Mouse (Mus musculus) large intestine, adult 2 months (tissue): Measurements from ENCODE around the gene Ubr4. TPM values are rescaled to one million over a fixed set of nuclear protein-coding genes. Genes with fewer than 3 reads are reported as not detected.

Source experiments
- DNase-seq: peaks from one replicate; pipeline ENCODE4 v3.0.0-alpha.2; 2012; ENCODE audit warnings: low read depth, low spot score
- WGBS: fragments of 180-500 bp; shearing (Covaris S2); methylation state at CpG from one replicate; pipeline ENCODE4 v1.1.7; 2018; 5-methylcytosine and 5-hydroxymethylcytosine counted together
- polyA plus RNA-seq: library from polyadenylated mRNA; depleted of rRNA; stranded (reverse); fragments of >200 nt; gene quantifications from 2 replicates; pipeline ENCODE4 v1.2.3, GENCODE M21; 2012

The Ubr4 gene
- polyA plus RNA-seq, 1 experiment, result 116 TPM

DNA sequence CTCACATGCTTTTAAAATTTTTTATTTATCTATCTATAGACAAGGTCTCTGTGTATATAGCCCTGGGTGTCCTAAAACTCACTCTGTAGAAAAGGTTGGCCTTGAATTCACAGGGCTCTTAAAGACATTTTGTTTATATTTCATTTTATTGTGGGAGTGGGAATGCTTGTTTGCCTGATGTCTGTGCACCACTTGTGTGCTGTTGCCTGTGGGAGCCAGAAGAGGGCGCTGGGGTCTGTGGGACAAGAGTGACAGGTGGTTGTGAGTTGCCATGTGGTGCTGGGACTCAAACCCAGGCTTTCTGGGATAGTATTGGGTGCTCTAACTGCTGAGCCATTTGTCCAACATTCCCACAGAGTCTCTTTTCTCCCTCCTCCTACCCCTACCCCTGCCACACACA lies 65.5 kb downstream of the Ubr4 start:
- WGBS, result 67% methylated on average over 1 of the region's 1 CpGs
- DNase-seq, result no peak

DNA sequence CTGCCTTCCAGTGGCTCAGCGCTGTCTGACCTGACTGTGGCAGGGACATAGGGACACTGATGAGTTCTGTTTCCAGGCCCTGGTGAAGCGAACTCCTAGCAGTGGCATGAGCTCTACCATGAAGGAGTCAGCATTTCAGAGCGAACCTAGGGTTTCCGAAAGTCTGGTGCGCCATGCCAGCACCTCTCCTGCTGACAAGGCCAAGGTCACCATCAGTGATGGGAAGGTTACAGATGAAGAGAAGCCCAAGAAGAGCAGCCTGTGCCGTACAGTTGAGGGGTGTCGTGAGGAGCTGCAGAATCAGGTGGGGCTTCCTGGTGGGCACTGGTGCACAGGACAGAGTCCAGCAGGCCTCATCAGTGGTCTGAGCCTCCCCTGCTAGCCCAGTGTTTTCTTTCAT lies 69.2 kb downstream of the Ubr4 start:
- 94% methylated on average over 7 of the region's 7 CpGs for WGBS
- no peak for DNase-seq

DNA sequence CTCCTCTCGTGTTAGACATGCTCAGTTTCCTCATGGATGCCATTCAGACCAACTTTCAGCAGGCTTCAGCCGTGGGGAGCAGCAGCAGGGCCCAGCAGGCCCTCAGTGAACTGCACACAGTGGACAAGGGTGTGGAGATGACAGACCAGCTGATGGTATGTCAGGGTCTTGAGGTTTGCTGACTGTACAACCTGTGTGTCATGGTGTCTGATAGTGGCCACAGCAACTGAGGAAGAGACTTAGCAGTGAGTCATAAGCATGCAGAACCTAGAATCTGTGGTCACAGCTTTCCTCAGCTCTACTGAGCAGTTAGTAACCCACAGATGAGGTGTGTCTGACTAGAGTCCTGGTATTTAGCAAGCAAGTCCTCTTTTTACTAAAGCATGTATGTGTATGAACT lies 70.0 kb downstream of the Ubr4 start:
- DNase-seq, result no peak
- 90% methylated on average over 2 of the region's 2 CpGs for WGBS

DNA sequence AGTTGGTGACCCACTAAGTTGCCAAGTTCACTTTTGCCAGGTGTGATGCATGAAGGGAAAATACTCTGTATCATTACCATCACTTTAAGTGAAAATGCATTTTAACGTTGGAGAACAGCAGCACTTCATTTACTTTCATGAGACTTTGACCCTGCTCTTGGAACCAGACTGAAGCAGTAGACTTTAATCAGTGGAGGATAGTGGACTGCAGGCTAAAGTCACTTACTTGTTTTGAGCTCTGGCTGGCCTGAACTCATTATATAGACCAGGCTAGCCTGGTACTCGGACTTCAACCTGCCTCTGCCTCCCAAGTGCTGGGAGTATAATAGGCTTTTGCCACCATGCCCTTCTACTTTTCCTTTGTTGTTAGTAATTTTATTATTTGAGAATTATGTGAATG lies 70.9 kb downstream of the Ubr4 start:
- WGBS, result 68% methylated on average over 2 of the region's 2 CpGs
- no peak for DNase-seq

DNA sequence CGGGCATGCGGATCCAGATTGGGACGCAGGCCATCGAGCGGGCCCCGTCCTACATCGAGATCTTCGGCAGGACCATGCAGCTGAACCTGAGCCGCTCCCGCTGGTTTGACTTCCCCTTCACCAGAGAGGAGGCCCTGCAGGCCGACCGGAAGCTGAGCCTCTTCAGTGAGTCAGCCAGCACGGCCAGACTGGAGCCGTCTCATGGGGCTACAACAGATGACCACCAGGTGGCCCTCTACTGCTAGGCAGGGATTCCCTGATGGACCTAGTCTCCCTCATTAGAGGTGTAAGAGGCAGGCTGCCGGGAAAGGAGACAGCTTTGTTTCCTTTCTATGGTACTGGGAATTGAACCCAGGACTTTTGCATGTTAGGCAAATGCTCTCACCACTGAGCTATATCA lies 77.8 kb downstream of the Ubr4 start:
- 47% methylated on average over 15 of the region's 15 CpGs for WGBS
- DNase-seq, result peak; percentile 14

DNA sequence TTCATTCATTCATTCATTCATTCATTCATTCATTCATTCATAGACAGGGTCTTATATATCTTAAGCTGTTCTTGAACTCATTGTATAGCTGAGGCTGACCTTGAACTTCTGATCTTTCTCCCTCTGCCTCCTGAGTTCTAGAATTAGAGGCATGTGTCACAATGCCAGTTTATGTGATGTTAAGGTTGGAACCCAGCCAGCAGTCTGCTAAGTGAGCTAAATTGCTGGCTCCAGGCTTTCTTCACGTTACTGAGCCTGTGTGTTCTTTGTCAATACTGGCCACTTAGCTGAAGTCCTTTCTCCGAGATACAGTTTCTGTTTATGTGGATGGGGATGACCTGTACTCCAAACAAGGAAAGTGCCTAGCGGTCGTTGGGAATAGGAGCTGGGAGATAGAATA lies 78.5 kb downstream of the Ubr4 start:
- DNase-seq, result no peak

DNA sequence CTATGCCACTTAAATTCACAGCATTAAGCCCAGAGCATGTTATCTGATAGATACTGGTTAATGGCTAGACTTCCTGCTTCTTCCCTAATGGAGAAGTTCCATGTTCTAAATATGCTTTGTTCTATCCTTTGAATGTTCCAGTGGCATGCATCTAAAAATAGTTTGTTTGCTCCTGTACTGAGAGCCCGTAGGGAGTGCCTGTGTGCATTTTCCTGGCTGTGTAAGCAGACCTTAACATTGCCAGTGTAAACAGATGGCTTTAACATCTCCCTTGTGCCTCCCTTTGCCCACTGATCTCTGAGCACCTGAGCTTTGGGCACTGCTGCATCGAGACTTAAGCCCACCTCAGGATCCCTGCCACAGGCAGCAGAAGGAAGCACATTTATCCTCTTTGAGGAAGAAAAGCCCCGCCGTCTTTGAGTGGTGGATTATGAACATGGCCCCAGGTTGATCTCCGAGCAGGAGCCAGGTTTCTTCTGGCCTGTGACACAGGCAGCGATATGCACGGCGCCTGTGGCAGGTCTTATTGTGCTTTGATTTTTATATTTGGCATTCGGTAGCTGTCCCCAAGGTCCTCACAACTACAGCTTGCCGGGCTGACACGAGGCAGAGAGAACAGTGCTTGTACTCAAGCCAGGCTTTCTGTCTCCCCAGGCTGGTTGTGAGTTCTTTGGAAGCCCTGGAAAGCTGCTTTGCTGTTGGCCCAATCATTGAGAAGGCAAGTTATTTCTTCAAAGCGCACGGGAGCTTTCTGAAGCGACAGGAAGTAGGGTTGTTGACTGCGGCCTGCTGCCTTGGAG lies 80.8 kb downstream of the Ubr4 start:
- no peak for DNase-seq
- 82% methylated on average over 15 of the region's 15 CpGs for WGBS

More for the DNA sequence above, 78.5 kb downstream of the Ubr4 start:
- 54% methylated on average over 4 of the region's 4 CpGs for WGBS

DNA sequence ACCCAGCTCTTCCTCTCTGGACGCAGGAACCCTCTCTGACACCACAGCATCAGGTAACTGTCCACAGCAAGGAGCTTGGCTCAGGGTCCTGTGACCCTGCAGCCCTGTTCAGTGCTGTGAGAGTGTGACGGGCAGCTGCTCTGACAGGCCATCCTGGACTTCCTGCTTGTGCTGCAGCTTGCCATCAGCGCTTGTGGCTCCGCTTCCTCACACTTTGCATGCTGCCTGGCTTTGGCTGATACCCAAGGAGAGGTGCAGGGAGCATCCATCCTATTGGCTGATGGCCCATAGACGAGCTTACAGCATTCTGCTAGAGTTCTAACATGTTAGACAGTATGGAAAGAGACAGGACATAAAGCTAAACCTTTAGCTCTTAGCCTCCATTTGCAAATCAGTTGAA lies 88.8 kb downstream of the Ubr4 start:
- 85% methylated on average over 5 of the region's 5 CpGs for WGBS

DNA sequence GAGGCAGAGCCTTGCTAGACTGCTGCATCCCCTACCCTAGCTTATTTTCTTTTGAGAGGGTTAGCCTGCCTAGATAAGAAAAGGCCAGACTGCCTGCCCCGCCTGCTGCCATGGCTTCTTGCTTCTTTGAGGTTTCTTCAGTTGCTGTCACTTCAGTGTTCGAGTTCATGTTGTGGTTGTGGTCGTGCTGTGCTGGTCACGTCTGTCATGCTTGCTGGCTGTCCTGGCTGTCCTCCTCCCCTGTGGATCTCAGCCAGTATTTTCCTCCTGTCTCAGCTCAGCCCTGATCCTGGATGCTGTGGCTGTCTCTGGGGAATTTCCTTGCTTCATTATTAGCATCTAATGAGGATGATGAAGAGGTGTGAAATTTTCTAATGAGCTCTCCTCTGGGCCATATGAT lies 89.4 kb downstream of the Ubr4 start:
- no peak for DNase-seq
- 88% methylated on average over 4 of the region's 4 CpGs for WGBS

More for the DNA sequence above, 88.8 kb downstream of the Ubr4 start:
- DNase-seq, result no peak

DNA sequence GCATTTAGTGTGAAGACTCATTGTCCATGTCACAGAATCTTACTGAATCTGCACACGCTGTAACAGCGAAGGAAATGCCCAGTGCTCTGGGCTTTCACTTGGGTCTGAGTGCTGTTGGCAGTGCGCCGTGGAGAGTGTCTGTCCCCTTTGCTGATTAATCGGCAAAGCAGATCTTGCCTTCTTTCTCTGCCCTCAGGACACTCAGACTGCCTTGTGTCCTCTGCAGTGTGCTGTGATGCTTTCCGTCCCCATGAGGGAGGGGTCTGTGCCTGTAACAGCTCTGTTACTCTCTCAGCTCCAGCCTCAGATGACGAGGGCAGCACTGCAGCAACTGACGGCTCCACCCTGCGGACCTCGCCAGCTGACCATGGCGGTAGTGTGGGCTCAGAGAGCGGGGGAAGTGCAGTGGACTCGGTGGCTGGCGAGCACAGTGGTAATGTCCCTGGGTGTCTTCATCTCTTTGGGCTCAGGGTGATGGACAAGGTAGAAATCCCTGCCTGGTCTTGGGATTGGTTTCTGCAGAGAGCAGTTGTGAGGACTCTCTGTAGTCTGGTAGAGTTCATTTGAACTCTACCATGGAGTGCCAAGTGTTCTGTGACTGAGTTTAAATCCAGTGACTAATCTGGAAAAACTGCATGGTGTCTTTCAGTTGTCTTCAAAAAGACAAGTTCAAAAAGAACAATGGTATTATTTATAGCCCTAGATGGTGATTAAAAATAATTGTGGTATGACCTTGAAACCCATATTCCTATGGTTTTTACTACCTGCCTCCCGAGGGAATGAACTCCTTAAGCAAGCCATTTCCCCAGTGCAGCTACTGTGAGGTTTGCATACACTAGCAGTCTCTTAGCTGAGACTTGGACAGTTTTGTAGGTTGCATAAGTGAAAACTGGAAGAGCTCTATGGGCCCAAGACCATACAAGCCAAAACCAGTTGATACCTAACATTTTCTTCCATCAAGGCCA lies 90.3 kb downstream of the Ubr4 start:
- DNase-seq, result no peak
- 88% methylated on average over 15 of the region's 15 CpGs for WGBS

DNA sequence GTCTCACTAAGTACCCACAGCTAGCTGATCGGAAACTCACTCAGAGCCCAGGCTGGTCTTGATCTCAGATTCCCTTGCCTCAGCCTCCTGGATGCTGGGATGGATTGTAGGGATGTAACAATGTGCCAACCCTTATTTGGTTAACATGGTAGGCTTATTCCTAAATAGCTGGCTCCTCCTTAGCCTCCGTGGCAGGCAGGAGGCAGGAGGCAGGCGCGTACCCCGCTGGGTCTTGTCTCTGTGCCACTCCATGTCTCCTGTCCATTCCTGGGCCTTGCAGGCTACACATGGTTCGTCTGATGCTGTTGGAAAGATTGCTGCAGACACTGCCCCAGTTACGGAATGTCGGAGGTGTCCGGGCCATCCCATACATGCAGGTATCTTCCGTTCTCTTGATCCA lies 91.9 kb downstream of the Ubr4 start:
- WGBS, result 93% methylated on average over 10 of the region's 10 CpGs

DNA sequence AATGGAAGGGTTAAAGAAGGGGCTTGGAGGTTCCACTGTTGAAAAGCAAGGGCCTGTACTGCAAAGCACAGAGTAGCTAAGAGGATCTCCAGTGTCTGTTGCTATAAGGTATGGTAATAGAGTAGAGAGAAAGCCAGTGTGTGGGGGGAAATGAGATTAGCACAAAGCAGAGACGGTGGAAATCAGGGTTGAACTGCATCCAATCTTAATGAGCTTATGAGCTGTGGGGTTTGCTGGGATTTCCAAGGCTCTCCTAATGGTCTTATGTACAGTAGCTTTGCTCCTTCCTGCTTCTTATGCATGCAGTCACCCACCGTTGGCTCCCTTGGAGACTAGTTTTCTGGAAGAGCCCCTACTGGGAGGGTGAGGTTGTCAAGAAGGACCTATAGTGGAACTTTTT lies 93.8 kb downstream of the Ubr4 start:
- 80% methylated on average over 2 of the region's 2 CpGs for WGBS

More for the DNA sequence above, 91.9 kb downstream of the Ubr4 start:
- no peak for DNase-seq

DNA sequence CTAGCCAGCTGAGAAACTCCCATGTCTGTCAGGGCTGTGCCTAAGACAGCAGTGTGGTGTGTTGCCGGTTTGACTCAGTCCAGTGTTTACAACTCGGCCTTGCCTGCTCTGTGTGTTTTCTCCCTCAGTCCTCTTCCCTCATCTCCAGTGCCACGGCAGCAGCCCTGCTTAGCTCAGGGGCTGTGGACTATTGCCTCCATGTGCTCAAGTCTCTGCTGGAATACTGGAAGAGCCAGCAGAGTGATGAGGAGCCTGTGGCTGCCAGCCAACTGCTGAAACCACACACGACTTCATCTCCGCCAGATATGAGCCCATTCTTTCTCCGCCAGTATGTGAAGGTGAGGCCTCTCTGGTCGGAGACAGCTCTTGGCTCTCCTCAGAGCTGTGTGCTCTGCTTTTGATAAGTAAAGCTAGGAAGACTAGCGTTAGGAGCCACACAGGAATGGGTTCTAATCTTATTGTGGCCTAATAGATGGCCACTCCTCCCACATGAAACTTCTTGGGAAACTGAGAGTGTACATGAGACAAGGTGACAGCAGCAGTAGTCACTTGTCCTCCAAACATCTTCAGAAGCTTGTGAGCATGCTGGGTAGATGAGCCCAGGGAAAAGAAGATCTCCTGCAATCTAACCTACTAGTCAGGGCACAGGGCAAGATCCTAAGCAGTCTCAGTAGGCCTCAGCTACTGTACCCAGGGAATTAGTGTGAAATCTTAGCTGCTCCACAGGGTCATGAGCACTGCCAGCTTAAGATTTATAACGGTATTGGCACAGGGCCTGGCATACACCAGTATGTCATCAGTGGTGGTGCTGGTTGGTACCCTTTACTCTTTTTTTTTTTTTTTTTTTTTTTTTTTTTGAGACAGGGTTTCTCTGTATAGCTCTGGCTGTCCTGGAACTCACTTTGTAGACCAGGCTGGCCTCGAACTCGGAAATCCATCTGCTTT lies 94.6 kb downstream of the Ubr4 start:
- no peak for DNase-seq
- 83% methylated on average over 11 of the region's 11 CpGs for WGBS

More for the DNA sequence above, 93.8 kb downstream of the Ubr4 start:
- no peak for DNase-seq

DNA sequence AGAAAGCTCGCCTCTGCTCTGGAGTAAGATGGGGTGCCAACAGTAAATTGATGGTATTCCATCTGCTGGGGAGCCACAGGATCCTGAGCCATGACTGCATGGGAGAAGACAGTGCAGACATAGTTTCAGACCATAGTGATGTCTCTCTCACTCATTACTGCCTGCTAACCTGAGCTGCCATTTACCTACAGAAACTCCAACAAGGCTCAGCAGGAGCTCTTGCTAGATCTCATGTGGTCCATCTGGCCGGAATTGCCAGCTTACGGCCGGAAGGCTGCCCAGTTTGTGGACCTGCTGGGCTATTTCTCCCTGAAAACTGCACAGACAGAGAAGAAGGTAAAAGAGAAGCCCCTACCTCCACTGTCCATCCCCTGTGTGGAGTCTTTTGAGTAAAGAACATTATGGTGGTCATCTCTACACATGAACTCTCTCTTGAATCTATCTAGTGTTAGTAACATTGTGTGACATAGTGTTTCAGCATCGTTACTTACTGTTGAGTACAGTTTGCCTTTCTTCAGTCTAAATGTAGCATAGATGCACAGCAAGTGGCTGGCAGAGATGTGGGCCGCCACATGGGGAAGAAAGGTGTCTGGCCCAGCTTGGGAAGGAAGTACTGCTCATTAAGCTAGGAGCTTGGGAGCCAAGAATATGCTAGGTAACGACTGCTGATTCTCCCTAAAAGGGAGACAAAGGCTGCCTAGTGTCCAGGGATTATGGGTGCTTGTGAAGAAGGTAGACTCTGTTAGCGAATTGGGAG lies 100.7 kb downstream of the Ubr4 start:
- WGBS, result 89% methylated on average over 8 of the region's 8 CpGs
- no peak for DNase-seq

DNA sequence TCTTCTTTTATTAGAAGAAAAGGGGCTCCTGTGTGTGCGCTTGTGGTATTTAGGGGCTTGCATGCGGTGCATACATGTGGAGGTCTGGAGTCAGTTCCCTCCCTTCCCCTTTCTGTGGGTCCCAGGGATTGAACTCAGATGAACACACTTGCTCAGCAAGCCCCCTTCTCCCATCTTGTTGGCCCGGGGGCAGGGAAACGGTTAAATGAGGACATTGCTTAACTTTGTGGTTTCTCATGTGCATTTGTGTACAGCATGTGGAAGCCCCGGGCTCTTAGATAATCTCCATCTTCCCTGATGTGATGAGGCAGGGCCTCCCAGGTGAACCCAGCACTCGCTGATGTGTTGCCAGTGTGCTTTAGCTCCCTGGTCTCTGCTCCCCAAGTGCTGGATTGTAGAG lies 101.9 kb downstream of the Ubr4 start:
- 80% methylated on average over 6 of the region's 6 CpGs for WGBS
- DNase-seq, result no peak

DNA sequence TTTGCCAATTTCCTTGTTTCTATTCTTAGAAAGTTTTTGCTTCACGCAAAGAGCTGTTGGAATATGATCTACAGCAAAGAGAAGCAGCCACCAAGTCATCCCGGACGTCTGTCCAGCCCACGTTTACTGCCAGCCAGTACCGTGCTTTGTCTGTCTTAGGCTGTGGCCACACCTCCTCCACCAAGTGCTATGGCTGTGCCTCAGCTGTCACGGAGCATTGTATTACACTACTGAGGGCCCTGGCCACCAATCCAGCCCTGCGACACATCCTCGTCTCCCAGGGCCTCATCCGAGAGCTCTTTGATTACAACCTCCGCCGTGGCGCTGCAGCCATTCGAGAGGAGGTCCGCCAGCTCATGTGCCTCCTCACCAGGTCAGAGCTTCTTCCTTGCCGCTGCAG lies 107.6 kb downstream of the Ubr4 start:
- no peak for DNase-seq
- 87% methylated on average over 15 of the region's 15 CpGs for WGBS

DNA sequence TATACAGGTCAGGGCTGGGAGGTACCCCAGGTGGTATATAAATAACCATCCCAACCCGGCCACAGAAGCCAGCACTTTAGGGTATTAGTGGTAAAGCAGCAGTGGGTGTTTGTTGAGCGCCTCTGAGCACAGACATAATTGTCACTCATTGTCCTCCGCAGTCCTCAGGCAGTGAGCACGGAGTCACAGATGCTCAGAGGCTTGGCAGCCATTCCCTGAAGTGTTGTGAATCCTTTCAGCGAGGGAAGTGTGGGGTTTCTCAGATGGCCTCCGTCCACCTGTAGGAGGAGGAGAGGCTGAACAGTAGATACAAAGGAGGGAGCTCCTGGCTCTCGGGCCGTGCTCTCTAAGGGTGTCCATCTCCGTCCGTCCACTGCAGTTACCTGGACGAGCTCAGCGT lies 111.8 kb downstream of the Ubr4 start:
- DNase-seq, result no peak
- WGBS, result 91% methylated on average over 12 of the region's 12 CpGs

DNA sequence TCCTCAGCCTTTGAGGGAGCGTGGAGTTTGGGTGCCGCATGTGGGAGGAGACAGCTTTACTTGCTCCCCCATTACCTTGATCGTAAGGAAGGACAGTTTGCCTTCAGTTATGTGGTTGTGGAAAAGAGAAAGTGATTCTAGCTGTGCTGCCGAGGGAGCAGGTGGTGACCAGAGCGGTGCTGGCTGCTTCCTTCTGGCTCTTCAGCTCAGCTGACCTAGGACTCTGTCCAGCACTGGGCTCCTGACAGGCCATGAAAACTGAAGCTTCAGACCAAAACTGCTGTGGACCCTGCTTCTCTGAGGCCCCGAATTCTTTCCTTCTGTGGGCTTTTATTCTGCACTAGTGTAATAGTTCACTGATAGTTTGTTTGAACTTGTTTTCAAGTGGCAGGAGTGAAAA lies 114.1 kb downstream of the Ubr4 start:
- 84% methylated on average over 6 of the region's 6 CpGs for WGBS
- no peak for DNase-seq

DNA sequence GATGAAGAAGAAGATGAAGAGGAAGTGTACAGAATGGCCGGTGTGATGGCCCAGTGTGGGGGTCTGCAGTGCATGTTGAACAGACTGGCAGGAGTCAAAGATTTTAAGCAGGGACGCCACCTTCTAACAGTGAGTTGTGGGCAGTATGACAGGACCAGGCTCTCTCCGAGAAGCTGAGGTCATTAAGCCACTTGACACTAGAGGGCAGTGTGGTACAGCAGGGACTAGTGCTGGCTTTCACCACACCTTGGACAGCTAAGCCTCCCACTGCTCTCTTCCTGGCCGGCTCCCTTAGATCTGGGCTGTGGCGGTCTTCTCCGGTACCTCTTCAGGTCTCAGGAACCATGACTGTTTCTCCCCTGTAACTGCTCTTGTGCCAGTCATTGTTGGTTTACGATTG lies 117.8 kb downstream of the Ubr4 start:
- WGBS, result 32% methylated on average over 7 of the region's 7 CpGs
- DNase-seq, result peak; percentile 69
